Mouse (Mus musculus) lung, embryonic 15.5 days (tissue): ENCODE measurements around the gene Casp3. TPM values are rescaled to one million over a fixed set of nuclear protein-coding genes. Genes with fewer than 3 reads are reported as not detected.

Source experiments
- ATAC-seq: fragments of 200-750 bp; cut with Nextera tagmentation; 2 replicates; pipeline ENCODE4 v1.8.0; 2017; ENCODE audit warnings: moderate number of reproducible peaks, borderline replicate concordance; ENCODE audit not compliant: low FRiP score, low TSS enrichment; ENCODE audit errors: extremely low read depth
- H3K27ac ChIP-seq: fragments of 300-500 bp; sonication (generic); 2 replicates; pipeline ENCODE4 v1.5.1; 2015; ENCODE audit warnings: moderate library complexity, mild to moderate bottlenecking, inconsistent platforms
- H3K27me3 ChIP-seq: fragments of 300-500 bp; sonication (generic); 2 replicates; pipeline ENCODE4 v1.6.1; 2015; ENCODE audit warnings: inconsistent platforms
- H3K36me3 ChIP-seq: fragments of 300-500 bp; sonication (generic); 2 replicates; pipeline ENCODE4 v1.6.1; 2015; ENCODE audit warnings: inconsistent platforms
- H3K4me1 ChIP-seq: fragments of 300-500 bp; sonication (generic); 2 replicates; pipeline ENCODE4 v1.6.1; 2015; ENCODE audit warnings: inconsistent platforms
- H3K4me2 ChIP-seq: fragments of 300-500 bp; sonication (generic); 2 replicates; pipeline ENCODE4 v1.6.1; 2015; ENCODE audit warnings: inconsistent platforms, mild to moderate bottlenecking, moderate library complexity
- H3K4me3 ChIP-seq: fragments of 300-500 bp; sonication (generic); 2 replicates; pipeline ENCODE4 v1.5.1; 2015; ENCODE audit warnings: mild to moderate bottlenecking, inconsistent platforms
- H3K9ac ChIP-seq: fragments of 300-500 bp; sonication (generic); 2 replicates; pipeline ENCODE4 v1.6.1; 2015; ENCODE audit warnings: inconsistent platforms
- H3K9me3 ChIP-seq: fragments of 300-500 bp; sonication (generic); 2 replicates; pipeline ENCODE4 v1.6.1; 2016; ENCODE audit warnings: inconsistent platforms
- WGBS: fragments of 180-500 bp; shearing (Covaris S2); methylation state at CpG from one replicate; pipeline ENCODE4 v1.1.7; 2015; 5-methylcytosine and 5-hydroxymethylcytosine counted together
- polyA plus RNA-seq: library from polyadenylated mRNA; unstranded; fragments of >200 nt; fragmentation: Nextera tagmentation; extraction: Ambion mirVana; gene quantifications from 2 replicates; pipeline ENCODE4 v1.2.1, GENCODE M21; 2015

Gene Casp3
- polyA plus RNA-seq, 1 experiment from 2014 or later: 99.2 TPM

GRCm38 (mm10) chr8:46588663-46589062 is 28.4 kb upstream of the Casp3 start:
- 93% methylated on average over 2 of the region's 2 CpGs for WGBS

GRCm38 (mm10) chr8:46593067-46593466 is 24.0 kb upstream of the Casp3 start:
- Histone ChIP-seq H3K9me3 (no peaks in the 10 kb centered on the region), H3K4me2 (no peak overlapping the region), H3K27ac (no peak overlapping the region), H3K36me3 (peaks cover 3% of the 10 kb centered on the region; the same call in 1 of the 2 replicates), H3K4me3 (no peak overlapping the region), H3K4me1 (no peaks in the 10 kb centered on the region), H3K9ac (no peak overlapping the region), H3K27me3 (no peaks in the 10 kb centered on the region)
- no peak for ATAC-seq
- WGBS: 72% methylated on average over 8 of the region's 8 CpGs

More at GRCm38 (mm10) chr8:46588663-46589062, 28.4 kb upstream of the Casp3 start:
- no peak overlapping the region for H3K27ac ChIP-seq
- no peak overlapping the region for H3K4me3 ChIP-seq
- no peak for ATAC-seq
- no peaks in the 10 kb centered on the region for H3K27me3 ChIP-seq
- H3K36me3 ChIP-seq: no peaks in the 10 kb centered on the region
- no peaks in the 10 kb centered on the region for H3K9me3 ChIP-seq
- H3K4me1 ChIP-seq: no peaks in the 10 kb centered on the region
- H3K9ac ChIP-seq: no peak overlapping the region
- H3K4me2 ChIP-seq: no peak overlapping the region

DNA sequence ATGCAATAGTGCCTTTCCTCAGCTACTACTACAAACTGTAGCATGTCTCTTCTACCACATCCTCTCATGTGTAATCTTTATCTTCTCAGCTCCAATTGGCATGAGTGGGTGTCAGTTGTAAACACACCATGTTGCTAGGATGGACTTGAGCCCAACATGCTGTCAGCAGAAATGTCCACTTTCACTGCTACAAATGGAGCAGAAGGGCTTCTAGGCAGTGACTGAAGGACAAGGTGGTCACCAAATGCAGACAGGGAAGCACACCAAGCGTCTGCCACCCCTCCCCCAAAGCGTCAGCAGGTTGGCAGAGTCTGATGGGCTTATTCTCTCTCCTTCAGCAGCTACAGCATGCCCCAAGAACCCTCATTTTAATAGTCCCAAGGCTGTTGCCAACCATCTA is 23.3 kb upstream of the Casp3 start:
- H3K27me3 ChIP-seq: no peaks in the 10 kb centered on the region
- no peaks in the 10 kb centered on the region for H3K4me1 ChIP-seq
- peaks cover 3% of the 10 kb centered on the region; the same call in 1 of the 2 replicates for H3K36me3 ChIP-seq
- ATAC-seq: no peak
- no peaks in the 10 kb centered on the region for H3K9me3 ChIP-seq
- H3K4me2 ChIP-seq: no peak overlapping the region
- H3K9ac ChIP-seq: no peak overlapping the region
- H3K27ac ChIP-seq: no peak overlapping the region
- WGBS: 83% methylated on average over 2 of the region's 2 CpGs
- no peak overlapping the region for H3K4me3 ChIP-seq

DNA sequence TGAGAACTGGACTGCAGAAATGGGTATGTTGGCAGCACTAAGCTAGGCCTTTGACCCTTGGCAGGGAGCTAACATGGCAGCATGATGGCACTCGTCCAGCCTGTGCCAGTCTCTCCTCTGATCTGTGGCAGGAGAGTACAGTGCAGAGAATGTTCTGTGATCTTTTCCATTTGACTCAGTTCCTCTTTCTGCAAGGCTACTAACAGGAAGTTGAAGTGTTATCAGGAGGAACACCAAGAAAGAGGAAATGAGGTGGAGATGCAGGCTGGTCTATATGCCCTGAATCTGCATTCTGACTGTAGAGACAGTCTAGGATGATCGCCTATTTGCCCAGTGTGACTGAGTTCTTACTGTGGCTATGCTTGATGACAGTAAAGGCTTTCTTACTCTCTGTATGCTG is 21.5 kb upstream of the Casp3 start:
- no peak overlapping the region for H3K9ac ChIP-seq
- H3K9me3 ChIP-seq: no peaks in the 10 kb centered on the region
- no peak overlapping the region for H3K4me2 ChIP-seq
- no peaks in the 10 kb centered on the region for H3K4me1 ChIP-seq
- no peaks in the 10 kb centered on the region for H3K27me3 ChIP-seq
- H3K27ac ChIP-seq: no peak overlapping the region
- H3K36me3 ChIP-seq: peaks cover 3% of the 10 kb centered on the region; the same call in 1 of the 2 replicates
- 80% methylated on average over 2 of the region's 2 CpGs for WGBS
- ATAC-seq: no peak
- H3K4me3 ChIP-seq: no peak overlapping the region

DNA sequence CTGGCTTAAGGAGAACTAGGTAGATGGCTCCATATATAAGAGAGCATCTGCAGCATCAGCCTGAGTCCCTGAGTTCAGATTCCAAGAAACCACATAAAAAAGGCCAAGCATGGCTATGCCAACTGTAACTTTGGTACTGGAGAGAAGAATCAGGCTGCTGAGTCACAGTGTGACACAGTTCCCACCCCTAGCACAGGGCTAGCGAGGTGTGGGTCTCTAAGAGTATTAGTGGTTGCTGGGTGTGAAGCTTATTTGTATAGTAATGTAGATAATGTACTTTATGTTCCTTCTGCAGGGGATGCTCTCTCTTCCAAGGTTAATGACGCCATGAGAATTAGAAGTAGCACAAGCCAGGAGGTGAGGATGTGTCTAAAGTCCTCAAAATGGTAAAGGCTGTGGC is 20.6 kb upstream of the Casp3 start:
- Histone ChIP-seq H3K27me3 (no peaks in the 10 kb centered on the region), H3K27ac (no peak overlapping the region), H3K36me3 (peaks cover 3% of the 10 kb centered on the region; the same call in 1 of the 2 replicates), H3K4me3 (no peak overlapping the region), H3K9ac (no peak overlapping the region), H3K9me3 (no peaks in the 10 kb centered on the region), H3K4me2 (no peak overlapping the region), H3K4me1 (peaks cover 3% of the 10 kb centered on the region; the same call in 1 of the 2 replicates)
- WGBS: 89% methylated on average over 2 of the region's 2 CpGs
- ATAC-seq: no peak

DNA sequence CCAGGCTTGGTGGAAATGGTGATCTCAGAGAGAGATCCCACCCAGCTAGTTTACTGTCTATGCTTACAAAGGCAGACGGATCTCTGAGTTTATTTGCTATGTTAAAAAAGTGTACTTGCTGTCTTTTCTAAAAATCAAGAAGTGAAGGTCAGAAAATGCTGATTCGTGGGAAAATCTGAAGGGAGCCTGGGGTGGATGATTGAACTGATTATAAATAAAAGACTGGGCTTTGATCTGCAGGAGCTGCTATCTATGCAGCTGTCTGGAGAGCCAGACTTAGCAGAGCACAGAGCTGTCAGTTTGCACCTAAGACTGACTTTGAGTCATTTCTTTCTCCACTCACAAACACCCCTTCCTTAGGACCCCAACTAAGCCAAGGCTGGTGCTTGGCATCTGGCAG is 19.7 kb upstream of the Casp3 start:
- H3K4me3 ChIP-seq: no peak overlapping the region
- H3K36me3 ChIP-seq: peaks cover 3% of the 10 kb centered on the region; the same call in 1 of the 2 replicates
- H3K9ac ChIP-seq: no peak overlapping the region
- peaks cover 3% of the 10 kb centered on the region; the same call in 1 of the 2 replicates for H3K4me1 ChIP-seq
- H3K27me3 ChIP-seq: no peaks in the 10 kb centered on the region
- no peak overlapping the region for H3K4me2 ChIP-seq
- WGBS: 40% methylated on average over 2 of the region's 2 CpGs
- H3K9me3 ChIP-seq: no peaks in the 10 kb centered on the region
- no peak overlapping the region for H3K27ac ChIP-seq
- no peak for ATAC-seq

DNA sequence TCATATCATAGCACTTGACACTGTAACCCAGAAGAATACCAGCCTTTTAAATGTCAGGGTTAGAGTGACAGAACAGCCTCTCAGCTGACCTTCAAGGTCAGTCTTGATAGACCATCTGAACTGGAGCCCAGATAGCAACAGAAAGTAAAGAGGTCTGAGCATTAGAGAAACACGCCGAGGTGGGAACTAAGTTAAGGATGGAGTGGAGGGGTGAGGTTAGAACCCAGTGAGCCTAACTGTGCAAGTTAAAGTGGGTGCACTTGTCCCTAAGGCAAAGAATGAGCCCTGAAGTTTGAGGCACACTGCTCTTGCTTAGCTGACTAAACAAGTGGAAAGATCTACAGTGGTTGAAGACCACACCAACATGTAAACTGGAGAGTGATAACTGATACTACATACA is 19.0 kb upstream of the Casp3 start:
- Histone ChIP-seq H3K27ac (no peak overlapping the region), H3K36me3 (peaks cover 3% of the 10 kb centered on the region; the same call in 1 of the 2 replicates), H3K4me1 (peaks cover 3% of the 10 kb centered on the region; the same call in 1 of the 2 replicates), H3K4me3 (no peak overlapping the region), H3K9me3 (no peaks in the 10 kb centered on the region), H3K4me2 (no peak overlapping the region), H3K9ac (no peak overlapping the region), H3K27me3 (no peaks in the 10 kb centered on the region)
- 45% methylated on average over 2 of the region's 2 CpGs for WGBS
- no peak for ATAC-seq

GRCm38 (mm10) chr8:46598753-46599152 is 18.3 kb upstream of the Casp3 start:
- 89% methylated on average over 5 of the region's 5 CpGs for WGBS
- peaks cover 3% of the 10 kb centered on the region; the same call in 1 of the 2 replicates for H3K36me3 ChIP-seq
- H3K4me1 ChIP-seq: peaks cover 3% of the 10 kb centered on the region; the same call in 1 of the 2 replicates
- no peak overlapping the region for H3K27ac ChIP-seq
- H3K27me3 ChIP-seq: no peaks in the 10 kb centered on the region
- H3K9me3 ChIP-seq: no peaks in the 10 kb centered on the region
- H3K4me2 ChIP-seq: no peak overlapping the region
- H3K9ac ChIP-seq: no peak overlapping the region
- H3K4me3 ChIP-seq: no peak overlapping the region
- ATAC-seq: no peak

- no peak overlapping the region for H3K9ac ChIP-seq
- H3K9me3 ChIP-seq: no peaks in the 10 kb centered on the region
- H3K4me2 ChIP-seq: no peak overlapping the region
- H3K27me3 ChIP-seq: no peaks in the 10 kb centered on the region
- peaks cover 3% of the 10 kb centered on the region; the same call in 1 of the 2 replicates for H3K4me1 ChIP-seq
- no peak for ATAC-seq
- no peak overlapping the region for H3K4me3 ChIP-seq
- peaks cover 3% of the 10 kb centered on the region; the same call in 1 of the 2 replicates for H3K36me3 ChIP-seq
- no peak overlapping the region for H3K27ac ChIP-seq
- WGBS: 69% methylated on average over 7 of the region's 7 CpGs
Measured at GRCm38 (mm10) chr8:46599314-46599904, 17.7 kb upstream of the Casp3 start.

GRCm38 (mm10) chr8:46600959-46601707 is 16.0 kb upstream of the Casp3 start:
- no peaks in the 10 kb centered on the region for H3K27me3 ChIP-seq
- WGBS: 52% methylated on average over 10 of the region's 10 CpGs
- no peak for ATAC-seq

GRCm38 (mm10) chr8:46603587-46603986 is 13.5 kb upstream of the Casp3 start:
- Histone ChIP-seq H3K9me3 (no peaks in the 10 kb centered on the region), H3K4me3 (no peak overlapping the region)
- WGBS: 87% methylated on average over 5 of the region's 5 CpGs

More at GRCm38 (mm10) chr8:46600959-46601707, 16.0 kb upstream of the Casp3 start:
- Histone ChIP-seq H3K4me3 (no peak overlapping the region), H3K27ac (0 out of 2 replicates have a peak overlapping the region, but pooled peaks have one; percentile 7), H3K9me3 (no peaks in the 10 kb centered on the region), H3K4me2 (no peak overlapping the region), H3K4me1 (peaks cover 3% of the 10 kb centered on the region; the same call in 1 of the 2 replicates), H3K9ac (no peak overlapping the region), H3K36me3 (peaks cover 3% of the 10 kb centered on the region; the same call in 1 of the 2 replicates)

DNA sequence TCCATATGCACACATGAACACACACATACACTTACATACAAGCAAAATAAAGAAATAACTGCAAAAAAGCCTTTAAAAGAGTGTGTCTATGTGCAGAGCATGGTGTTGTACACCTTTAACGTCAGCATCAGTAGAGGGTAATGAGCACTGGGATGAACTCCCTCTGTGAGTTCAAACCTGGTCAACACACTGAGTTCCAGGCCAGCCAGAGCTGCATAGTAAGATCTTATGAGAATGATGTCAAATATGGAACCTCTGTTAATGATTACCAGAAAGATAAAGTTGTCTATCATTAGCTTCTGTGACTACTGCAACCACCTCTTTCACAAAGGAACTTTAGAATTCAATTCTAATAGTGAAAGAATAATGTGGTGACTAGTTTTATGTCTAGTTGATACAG is 10.2 kb upstream of the Casp3 start:
- Histone ChIP-seq H3K9me3 (no peaks in the 10 kb centered on the region), H3K36me3 (0 out of 2 replicates have a peak, but pooled peaks cover 2% of the 10 kb centered on the region), H3K27me3 (no peaks in the 10 kb centered on the region), H3K27ac (no peak overlapping the region), H3K4me3 (no peak overlapping the region), H3K9ac (no peak overlapping the region), H3K4me1 (no peaks in the 10 kb centered on the region), H3K4me2 (no peak overlapping the region)
- 60% methylated on average over 1 of the region's 1 CpGs for WGBS
- no peak for ATAC-seq

More at GRCm38 (mm10) chr8:46603587-46603986, 13.5 kb upstream of the Casp3 start:
- Histone ChIP-seq H3K9ac (no peak overlapping the region), H3K27ac (no peak overlapping the region), H3K4me1 (peaks cover 3% of the 10 kb centered on the region; the same call in 1 of the 2 replicates), H3K4me2 (no peak overlapping the region), H3K36me3 (0 out of 2 replicates have a peak, but pooled peaks cover 2% of the 10 kb centered on the region), H3K27me3 (no peaks in the 10 kb centered on the region)
- ATAC-seq: no peak
